Mouse (Mus musculus) erythroblast, embryonic 14.5 days (primary cell): ENCODE data around the gene Rps6kb1.

Source experiments
- GATA1 ChIP-seq: IDR thresholded peaks from 2 replicates; pipeline ENCODE4 v1.6.1; 2012; ENCODE audit warnings: low read length, inconsistent platforms, mixed read lengths
- TAL1 ChIP-seq: IDR thresholded peaks from 3 replicates; pipeline ENCODE4 v1.6.1; 2012; ENCODE audit warnings: low read length, inconsistent platforms, mixed read lengths

GRCm38 (mm10) chr11:86581943-86582542 is 37.4 kb upstream of the Rps6kb1 start:
- TF ChIP-seq GATA1 (no peak), TAL1 (no peak)
